Mouse (Mus musculus) adrenal gland, postnatal 10 days (tissue): ENCODE results near the gene Nup107. TPM values are rescaled to one million over a fixed set of nuclear protein-coding genes. Genes with fewer than 3 reads are reported as not detected.
"Not testable (repeated sequence)": the region's sequence is repeated elsewhere in the genome, so short reads cannot be mapped to it uniquely, and the experiment has no call there.

ENCODE experiments used
- DNase-seq: peaks from one replicate; pipeline ENCODE4 v3.0.0; 2021; ENCODE audit warnings: mixed read lengths
- total RNA-seq, 2 experiments: library from RNA; stranded (reverse); gene quantifications; 2 replicates each; pipeline ENCODE4 v1.2.3; 2021

The Nup107 gene
- total RNA-seq, 2 experiments from 2014 or later = 14.4 to 16.8 TPM

GRCm38 (mm10) chr10:117735396-117735795 lies 57.1 kb downstream of the Nup107 start:
- DNase-seq = not testable (repeated sequence)

GRCm38 (mm10) chr10:117734104-117734852 lies 58.2 kb downstream of the Nup107 start:
- peak; percentile 44 for DNase-seq

GRCm38 (mm10) chr10:117733626-117734025 lies 58.9 kb downstream of the Nup107 start:
- not testable (repeated sequence) for DNase-seq

- no peak for DNase-seq
Observed at GRCm38 (mm10) chr10:117732962-117733592, 59.4 kb downstream of the Nup107 start.

- DNase-seq = no peak
Observed at GRCm38 (mm10) chr10:117732184-117732583, 60.3 kb downstream of the Nup107 start.

GRCm38 (mm10) chr10:117731244-117732101 lies 61.0 kb downstream of the Nup107 start:
- DNase-seq = peak; percentile 72

- DNase-seq = no peak
Observed at GRCm38 (mm10) chr10:117730637-117731203, 61.8 kb downstream of the Nup107 start.

- DNase-seq = no peak
Observed at GRCm38 (mm10) chr10:117730140-117730539, 62.4 kb downstream of the Nup107 start.

GRCm38 (mm10) chr10:117729139-117729814 lies 63.2 kb downstream of the Nup107 start:
- no peak for DNase-seq

GRCm38 (mm10) chr10:117728574-117728973 lies 63.9 kb downstream of the Nup107 start:
- no peak for DNase-seq

- no peak for DNase-seq
Observed at GRCm38 (mm10) chr10:117727518-117728110, 64.9 kb downstream of the Nup107 start.

GRCm38 (mm10) chr10:117726888-117727385 lies 65.6 kb downstream of the Nup107 start:
- DNase-seq = no peak

- no peak for DNase-seq
Observed at GRCm38 (mm10) chr10:117726350-117726749, 66.2 kb downstream of the Nup107 start.

GRCm38 (mm10) chr10:117725671-117726070 lies 66.8 kb downstream of the Nup107 start:
- DNase-seq = no peak

GRCm38 (mm10) chr10:117724804-117725361 lies 67.6 kb downstream of the Nup107 start:
- DNase-seq = no peak

- DNase-seq = no peak
Observed at GRCm38 (mm10) chr10:117724136-117724718, 68.3 kb downstream of the Nup107 start.

- DNase-seq = peak; percentile 71
Observed at GRCm38 (mm10) chr10:117718161-117719119, 74.1 kb downstream of the Nup107 start.

- peak; percentile 84 for DNase-seq
Observed at GRCm38 (mm10) chr10:117717583-117717982, 74.9 kb downstream of the Nup107 start.

- DNase-seq = no peak
Observed at GRCm38 (mm10) chr10:117716686-117717085, 75.8 kb downstream of the Nup107 start.
